20 mouse cellular contexts compared by ENCODE assay signal in genomic region chr13:98574057-98574323, GRCm38 (mm10).
DNase-seq lines count a peak whose midpoint lies in the region; ATAC-seq and TF ChIP-seq lines count a peak whose summit lies in the region.
"Had no signal": no experiment of that assay in that cellular context is flagged by ENCODE, and none has a peak within 500 bp of the region (broad histone marks: within the 10 kb centered on the region; RNA-seq: fewer than 3 reads in every experiment).

No protein-coding gene starts in this region.

- no peak overlapping the region for H3K9ac ChIP-seq in heart, embryonic 12.5 days
- H3K9ac ChIP-seq in midbrain, embryonic 11.5 days (ENCODE audit: low read length) = no peak overlapping the region
- H3K9ac ChIP-seq in midbrain, postnatal 0 days (replicated peaks; ENCODE audit: low read length, poor library complexity, severe bottlenecking) = no peak overlapping the region
- H3K9ac ChIP-seq in embryonic facial prominence, embryonic 13.5 days = 0 out of 2 replicates have a peak overlapping the region, but pooled peaks have one; percentile 21
- H3K9ac ChIP-seq in midbrain, embryonic 14.5 days (replicated peaks; ENCODE audit: low read length) = no peak overlapping the region
- H3K9ac ChIP-seq: hindbrain, embryonic 15.5 days; liver, embryonic 14.5 days; lung, embryonic 15.5 days had no signal

- H3K27ac ChIP-seq in heart, embryonic 12.5 days (ENCODE audit: poor library complexity, severe bottlenecking) = no peak overlapping the region
- H3K27ac ChIP-seq in midbrain, embryonic 11.5 days (ENCODE audit: low read depth, low read length) = no peak overlapping the region
- H3K27ac ChIP-seq in midbrain, postnatal 0 days (ENCODE audit: low read depth, low read length) = no peak overlapping the region
- H3K27ac ChIP-seq in embryonic facial prominence, embryonic 13.5 days = peak overlapping the region; percentile 81; the same call in 1 of the 2 replicates
- no peak overlapping the region for H3K27ac ChIP-seq in midbrain, embryonic 14.5 days (replicated peaks; ENCODE audit: low read depth, low read length)
- H3K27ac ChIP-seq: hindbrain, embryonic 15.5 days; kidney, postnatal 0 days; liver, embryonic 14.5 days; lung, embryonic 15.5 days; macrophage had no signal

- H3K4me1 ChIP-seq in heart, embryonic 12.5 days (replicated peaks) = peaks cover 16% of the 10 kb centered on the region
- peaks cover 26% of the 10 kb centered on the region for H3K4me1 ChIP-seq in midbrain, embryonic 11.5 days (ENCODE audit: control insufficient read depth, insufficient read depth, low read length)
- 0 out of 2 replicates have a peak, but pooled peaks cover 2% of the 10 kb centered on the region for H3K4me1 ChIP-seq in midbrain, postnatal 0 days (ENCODE audit: insufficient read depth, low read length)
- H3K4me1 ChIP-seq in embryonic facial prominence, embryonic 13.5 days = peaks cover 40% of the 10 kb centered on the region
- peaks cover 21% of the 10 kb centered on the region for H3K4me1 ChIP-seq in midbrain, embryonic 14.5 days (ENCODE audit: control insufficient read depth, insufficient read depth, low read length)

- H3K4me3 ChIP-seq in heart, embryonic 12.5 days = no peak overlapping the region
- no peak overlapping the region; the same call in 1 of the 2 replicates for H3K4me3 ChIP-seq in midbrain, embryonic 11.5 days (ENCODE audit: low read depth, low read length)
- H3K4me3 ChIP-seq in midbrain, postnatal 0 days (ENCODE audit: low read depth, low read length) = no peak overlapping the region
- no peak overlapping the region for H3K4me3 ChIP-seq in embryonic facial prominence, embryonic 13.5 days
- no peak overlapping the region for H3K4me3 ChIP-seq in midbrain, embryonic 14.5 days (replicated peaks; ENCODE audit: low read depth, low read length)
- H3K4me3 ChIP-seq: hindbrain, embryonic 15.5 days; lung, embryonic 15.5 days had no signal

- no peak for TF ChIP-seq CTCF in midbrain, postnatal 0 days (IDR thresholded peaks at IDR 0.05)

- no peaks in the 10 kb centered on the region for H3K9me3 ChIP-seq in heart, embryonic 12.5 days (replicated peaks)
- no peaks in the 10 kb centered on the region for H3K9me3 ChIP-seq in midbrain, embryonic 11.5 days (ENCODE audit: control insufficient read depth, low read length)
- H3K9me3 ChIP-seq in midbrain, postnatal 0 days (ENCODE audit: low read length) = no peaks in the 10 kb centered on the region
- H3K9me3 ChIP-seq in embryonic facial prominence, embryonic 13.5 days = no peaks in the 10 kb centered on the region
- H3K9me3 ChIP-seq in midbrain, embryonic 14.5 days (ENCODE audit: control insufficient read depth, low read length) = no peaks in the 10 kb centered on the region
- H3K9me3 ChIP-seq: hindbrain, embryonic 15.5 days; lung, embryonic 15.5 days had no signal

- no peak for DNase-seq in heart, adult 8-10 months (ENCODE audit: low spot score)
- DNase-seq in midbrain, embryonic 11.5 days (ENCODE audit: low spot score, missing footprints) = no peak
- DNase-seq in midbrain, postnatal 0 days (ENCODE audit: low spot score) = no peak
- no peak for DNase-seq in midbrain, embryonic 14.5 days
- DNase-seq in layer of hippocampus, adult 11-12 months (ENCODE audit: low spot score) = no peak
- no peak for DNase-seq in cerebellum, adult 9-11 months
- DNase-seq: B cell, adult 2 months; cerebellum, adult 2 months; heart, adult 18-20 months; layer of hippocampus, postnatal 36 days; right cerebral cortex, adult 18-20 months; thymus, postnatal 14 days had no signal

- ATAC-seq in heart, embryonic 12.5 days (ENCODE audit: insufficient number of reproducible peaks, low FRiP score) = no peak
- no peak for ATAC-seq in midbrain, embryonic 11.5 days (ENCODE audit: low FRiP score)
- ATAC-seq in midbrain, postnatal 0 days (ENCODE audit: low FRiP score) = no peak
- no peak for ATAC-seq in embryonic facial prominence, embryonic 13.5 days (ENCODE audit: insufficient number of reproducible peaks, insufficient read depth, low FRiP score, low TSS enrichment, low read depth)
- ATAC-seq in midbrain, embryonic 14.5 days (ENCODE audit: low FRiP score, low TSS enrichment) = no peak
- ATAC-seq: intestine, postnatal 0 days had no signal

- H3K27me3 ChIP-seq in heart, embryonic 12.5 days (replicated peaks) = peaks cover 53% of the 10 kb centered on the region
- H3K27me3 ChIP-seq in midbrain, embryonic 11.5 days (ENCODE audit: control insufficient read depth, insufficient read depth, low read length) = peaks cover 89% of the 10 kb centered on the region
- H3K27me3 ChIP-seq in midbrain, postnatal 0 days (ENCODE audit: insufficient read depth, low read length) = peaks cover 68% of the 10 kb centered on the region
- H3K27me3 ChIP-seq in embryonic facial prominence, embryonic 13.5 days = peaks cover 57% of the 10 kb centered on the region
- peaks cover 79% of the 10 kb centered on the region for H3K27me3 ChIP-seq in midbrain, embryonic 14.5 days (ENCODE audit: control insufficient read depth, insufficient read depth, low read length)

- peak overlapping the region; percentile 89; the same call in 1 of the 2 replicates for H3K4me2 ChIP-seq in heart, embryonic 12.5 days
- H3K4me2 ChIP-seq in midbrain, embryonic 11.5 days = 0 out of 2 replicates have a peak overlapping the region, but pooled peaks have one; percentile 19
- H3K4me2 ChIP-seq in midbrain, postnatal 0 days (ENCODE audit: low read depth, low read length, poor library complexity, severe bottlenecking) = no peak overlapping the region
- H3K4me2 ChIP-seq in embryonic facial prominence, embryonic 13.5 days = peak overlapping the region; percentile 84
- H3K4me2 ChIP-seq in midbrain, embryonic 14.5 days (ENCODE audit: low read length) = peak overlapping the region; percentile 62; the same call in 1 of the 2 replicates

- no peaks in the 10 kb centered on the region for H3K36me3 ChIP-seq in heart, embryonic 12.5 days
- H3K36me3 ChIP-seq in midbrain, embryonic 11.5 days (ENCODE audit: control insufficient read depth, insufficient read depth, low read length) = no peaks in the 10 kb centered on the region
- no peaks in the 10 kb centered on the region for H3K36me3 ChIP-seq in midbrain, postnatal 0 days (ENCODE audit: insufficient read depth, low read length)
- H3K36me3 ChIP-seq in embryonic facial prominence, embryonic 13.5 days = no peaks in the 10 kb centered on the region
- no peaks in the 10 kb centered on the region for H3K36me3 ChIP-seq in midbrain, embryonic 14.5 days (ENCODE audit: control insufficient read depth, insufficient read depth, low read length)
- H3K36me3 ChIP-seq: hindbrain, embryonic 15.5 days; lung, embryonic 15.5 days had no signal

- 45% methylated on average over 12 of the region's 12 CpGs for WGBS in heart, embryonic 12.5 days
- whole genome bisulfite sequencing in midbrain, embryonic 11.5 days = 12% methylated on average over 12 of the region's 12 CpGs
- WGBS in midbrain, postnatal 0 days = 20% methylated on average over 12 of the region's 12 CpGs
- WGBS in embryonic facial prominence, embryonic 13.5 days = 18% methylated on average over 12 of the region's 12 CpGs
- WGBS in midbrain, embryonic 14.5 days = 15% methylated on average over 12 of the region's 12 CpGs
